Mouse (Mus musculus): ENCODE measurements around the gene Tbx4.

GRCm38 (mm10) chr11:85876059-85876788 is 10.0 kb upstream of the Tbx4 start:
- TF ChIP-seq CTCF (IDR thresholded peaks at IDR 0.05; ENCODE audit: low read depth) (no peak), EP300 (IDR thresholded peaks at IDR 0.05; ENCODE audit: low read depth) (no peak)
